Mouse (Mus musculus): Measurements from ENCODE around the gene Gsto1. TPM values are rescaled to one million over a fixed set of nuclear protein-coding genes. Genes with fewer than 3 reads are reported as not detected.

Gene Gsto1
- polyA plus RNA-seq, 2 experiments = 71.3 to 132 TPM

GRCm38 (mm10) chr19:47913344-47913743, 58.6 kb downstream of the Gsto1 start:
- H3K9ac ChIP-seq (ENCODE audit: low read depth, low read length, severe bottlenecking) = no peak overlapping the region
- no peak for ATAC-seq (ENCODE audit: low FRiP score, low read depth)
- H3K4me3 ChIP-seq (replicated peaks; ENCODE audit: low read length) = no peak overlapping the region
- no peaks in the 10 kb centered on the region for H3K9me3 ChIP-seq (ENCODE audit: control insufficient read depth, low read length)
- H3K4me1 ChIP-seq (ENCODE audit: control insufficient read depth, insufficient read depth, low read length) = peaks cover 40% of the 10 kb centered on the region
- TF ChIP-seq POLR2A (IDR thresholded peaks at IDR 0.05; ENCODE audit: borderline replicate concordance, extremely low read depth, insufficient read depth, insufficient read length) = no peak
- peaks cover 3% of the 10 kb centered on the region; the same call in 1 of the 2 replicates for H3K36me3 ChIP-seq (ENCODE audit: control insufficient read depth, insufficient read depth, low read length)
- H3K27me3 ChIP-seq (ENCODE audit: control insufficient read depth, insufficient read depth, low read length) = no peaks in the 10 kb centered on the region
- WGBS = 73% methylated on average over 7 of the region's 7 CpGs
- no peak overlapping the region for H3K27ac ChIP-seq (replicated peaks; ENCODE audit: low read depth, low read length)
- DNase-seq (ENCODE audit: low spot score) = no peak
- H3K4me2 ChIP-seq (replicated peaks; ENCODE audit: low read depth, low read length, severe bottlenecking) = no peak overlapping the region

- Histone ChIP-seq H3K4me1 (ENCODE audit: control insufficient read depth, insufficient read depth, low read length) (peaks cover 32% of the 10 kb centered on the region), H3K36me3 (ENCODE audit: control insufficient read depth, insufficient read depth, low read length) (peaks cover 3% of the 10 kb centered on the region; the same call in 1 of the 2 replicates), H3K9ac (ENCODE audit: low read depth, low read length, severe bottlenecking) (no peak overlapping the region), H3K4me3 (replicated peaks; ENCODE audit: low read length) (no peak overlapping the region), H3K27ac (replicated peaks; ENCODE audit: low read depth, low read length) (no peak overlapping the region), H3K4me2 (replicated peaks; ENCODE audit: low read depth, low read length, severe bottlenecking) (no peak overlapping the region), H3K27me3 (ENCODE audit: control insufficient read depth, insufficient read depth, low read length) (no peaks in the 10 kb centered on the region), H3K9me3 (ENCODE audit: control insufficient read depth, low read length) (no peaks in the 10 kb centered on the region)
- TF ChIP-seq POLR2A (IDR thresholded peaks at IDR 0.05; ENCODE audit: borderline replicate concordance, extremely low read depth, insufficient read depth, insufficient read length) = no peak
- ATAC-seq (ENCODE audit: low FRiP score, low read depth) (no peak), DNase-seq (ENCODE audit: low spot score) (no peak)
- 87% methylated on average over 4 of the region's 4 CpGs for WGBS
These were observed 59.4 kb downstream of the Gsto1 start for GRCm38 (mm10) chr19:47914191-47914590.

Other genes with a start within 250 kb of the Gsto1 start
- 33.8 and 35.3 TPM in 2 replicates for gene Col17a1, start 162.9 kb upstream of the Gsto1 start, polyA plus RNA-seq (2012; rRNA removed)
- gene Col17a1, start 162.9 kb upstream of the Gsto1 start, polyA plus RNA-seq (2014; fragmentation: Nextera tagmentation; extraction: Ambion mirVana) = 29.7 and 31.1 TPM in 2 replicates
- gene Sfr1, start 123.3 kb upstream of the Gsto1 start, polyA plus RNA-seq (2012; rRNA removed) = 163 and 176 TPM in 2 replicates
- gene Sfr1, start 123.3 kb upstream of the Gsto1 start, polyA plus RNA-seq (2014; fragmentation: Nextera tagmentation; extraction: Ambion mirVana) = 306 and 319 TPM in 2 replicates
- 1.2 and 1.6 TPM in 2 replicates for gene Gsto2, start 10.6 kb downstream of the Gsto1 start, polyA plus RNA-seq (2012; rRNA removed)
- 0.87 and 1.4 TPM in 2 replicates for gene Gsto2, start 10.6 kb downstream of the Gsto1 start, polyA plus RNA-seq (2014; fragmentation: Nextera tagmentation; extraction: Ambion mirVana)
- gene Cfap43, start 64.3 kb downstream of the Gsto1 start, polyA plus RNA-seq (2012; rRNA removed) = 0.05 and 0.08 TPM in 2 replicates
- gene Cfap43, start 64.3 kb downstream of the Gsto1 start, polyA plus RNA-seq (2014; fragmentation: Nextera tagmentation; extraction: Ambion mirVana) = 0.11 TPM in 2 replicates
- gene Itprip, start 64.3 kb downstream of the Gsto1 start, polyA plus RNA-seq (2012; rRNA removed) = 14.4 and 16.5 TPM in 2 replicates
- gene Itprip, start 64.3 kb downstream of the Gsto1 start, polyA plus RNA-seq (2014; fragmentation: Nextera tagmentation; extraction: Ambion mirVana) = 17.1 and 18.4 TPM in 2 replicates
- 0.05 TPM in 1 of 2 replicates, not detected in the other for gene Cfap58, start 82.7 kb downstream of the Gsto1 start, polyA plus RNA-seq (2012; rRNA removed)
- gene Cfap58, start 82.7 kb downstream of the Gsto1 start, polyA plus RNA-seq (2014; fragmentation: Nextera tagmentation; extraction: Ambion mirVana) = 0.07 TPM in 1 of 2 replicates, not detected in the other

All from limb, embryonic 14.5 days (tissue).